Mouse (Mus musculus): ENCODE measurements at regions not wholly inside any gene's neighbourhood (a gene's known extent, or its start where the extent isn't known, plus 50 kb on each side); places are given as distances from the start of the nearest gene placed in this dataset.
"Not testable (repeated sequence)": the region's sequence is repeated elsewhere in the genome, so short reads cannot be mapped to it uniquely, and the experiment has no call there.

DNA sequence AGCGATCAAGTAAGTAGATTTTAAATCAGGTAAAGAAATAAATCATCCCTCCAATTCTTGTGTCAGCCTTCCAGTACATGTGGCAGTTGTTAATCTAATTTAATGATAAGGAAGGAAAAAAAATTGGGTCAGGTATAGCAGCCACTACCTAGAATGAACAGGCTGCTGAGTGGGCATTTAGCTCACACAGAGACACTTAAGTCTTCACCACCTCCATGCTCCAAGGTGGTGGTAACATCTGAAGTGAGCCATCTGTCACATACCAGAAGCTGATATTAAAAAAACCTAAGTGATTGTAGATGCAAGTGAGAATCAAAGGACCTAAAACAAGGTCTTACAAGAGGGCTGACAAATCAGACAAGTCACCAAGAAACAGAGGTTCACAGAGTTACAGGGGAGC, 549.6 kb upstream of the Chordc1 start:
- peak; percentile 11 to 38 for DNase-seq (ENCODE audit: low spot score in 2 of 2)

DNA sequence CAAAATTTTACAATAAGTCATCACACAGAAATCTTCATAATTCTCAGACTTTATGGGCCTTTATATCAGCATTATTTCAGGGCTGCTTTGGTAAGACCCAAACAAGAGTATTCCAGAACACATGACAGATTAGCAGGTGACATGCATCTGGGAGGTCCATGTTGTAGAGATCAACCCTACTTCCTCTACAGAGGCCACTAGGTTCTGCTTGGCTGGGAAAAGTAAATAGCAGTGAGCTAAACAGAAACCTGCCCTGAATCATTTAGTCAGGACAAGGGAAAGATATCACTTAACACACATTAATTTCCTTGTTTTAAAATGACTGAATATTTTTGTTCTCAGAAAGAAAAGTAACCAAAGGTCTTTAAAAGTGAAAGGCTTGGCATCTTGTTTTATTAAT, 546.7 kb upstream of the Chordc1 start:
- no peak for DNase-seq (ENCODE audit: low spot score in 2 of 2)

DNA sequence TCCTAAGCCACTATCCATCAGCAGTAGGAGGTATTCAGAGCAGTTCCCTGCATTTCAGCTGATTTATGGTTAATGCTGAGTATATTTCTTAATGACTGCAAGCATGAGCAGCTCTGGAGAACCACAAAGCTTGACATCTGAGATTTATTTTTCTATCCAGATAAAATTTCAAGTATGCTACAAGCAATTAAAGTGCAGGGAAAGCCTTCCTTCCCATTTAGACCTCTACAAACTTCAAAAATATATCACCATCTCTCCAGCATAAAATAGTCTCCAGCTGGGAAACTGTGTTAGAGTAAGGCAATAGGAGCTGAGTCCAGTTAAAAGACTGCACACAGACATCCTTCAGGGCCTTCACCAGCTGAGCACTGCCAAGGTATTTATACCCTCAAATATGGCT, 546.2 kb upstream of the Chordc1 start:
- no peak for DNase-seq (ENCODE audit: low spot score in 2 of 2)

DNA sequence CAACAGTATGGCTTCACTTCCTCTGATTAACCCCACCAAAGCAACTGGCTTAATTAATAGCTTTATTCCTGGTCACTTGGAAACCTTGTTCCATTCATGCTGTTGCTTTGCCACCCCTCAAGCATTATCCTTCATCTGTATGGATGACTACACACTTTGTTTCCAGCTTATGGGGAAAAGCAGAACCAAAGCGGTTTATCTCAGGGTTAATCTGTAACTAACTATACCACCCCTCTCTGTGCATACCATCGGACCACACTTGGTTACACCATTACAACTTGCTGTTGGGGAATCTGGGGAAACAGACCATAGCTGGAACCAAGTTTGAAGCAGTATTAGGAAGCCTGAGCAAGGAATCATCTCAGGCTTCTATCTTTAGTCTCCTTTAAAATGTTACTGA, 500.1 kb upstream of the Chordc1 start:
- not testable (repeated sequence) for DNase-seq (ENCODE audit: low spot score in 2 of 2)

DNA sequence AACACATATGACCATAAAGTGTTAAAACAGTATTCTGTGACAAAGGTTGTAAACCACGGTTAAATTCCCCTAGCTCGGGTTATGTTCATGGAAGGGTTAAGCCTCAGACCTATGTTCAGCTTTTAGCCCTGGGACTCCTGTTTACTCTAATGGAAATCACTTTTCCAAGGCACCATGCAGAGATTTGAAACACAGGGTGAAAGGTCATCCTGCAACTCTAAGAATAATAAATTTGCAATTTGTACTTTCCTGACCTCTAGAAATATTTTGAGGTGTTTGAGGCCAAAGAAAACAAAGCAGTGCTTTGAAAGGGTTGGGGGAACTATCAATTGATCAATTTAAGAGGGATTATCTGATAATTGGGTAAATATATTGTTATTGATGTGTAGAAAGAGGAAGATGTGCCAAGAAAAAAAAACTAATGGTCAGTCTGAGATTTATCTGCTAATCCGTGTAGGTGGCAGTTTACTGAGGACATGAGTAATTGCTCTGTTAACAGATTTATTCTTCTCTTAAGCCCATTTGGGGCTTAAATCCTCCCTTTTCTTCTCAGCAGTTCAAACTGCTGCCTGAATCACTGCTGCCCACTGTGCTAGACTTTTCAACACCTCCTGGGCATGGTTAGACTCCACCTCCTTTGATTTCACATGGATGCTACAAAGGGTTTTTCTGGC, 475.1 kb upstream of the Chordc1 start:
- DNase-seq (ENCODE audit: low spot score in 2 of 2), result no peak

DNA sequence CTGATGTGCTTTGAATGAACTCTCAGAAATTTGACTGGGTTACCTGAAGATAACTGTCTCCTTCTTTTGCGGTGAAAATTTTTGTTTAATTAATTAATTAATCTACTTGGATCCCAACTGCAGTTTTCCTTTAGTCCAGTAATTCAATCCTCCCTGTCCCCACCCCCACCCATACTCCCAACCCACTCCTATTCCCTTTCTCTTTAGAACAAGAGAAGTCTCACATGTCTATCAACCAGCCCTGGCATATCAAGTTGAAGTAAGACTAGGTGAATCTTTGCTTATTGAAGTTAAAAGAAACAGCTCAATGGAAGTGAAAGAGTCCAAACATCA, 474.6 kb upstream of the Chordc1 start:
- no peak for DNase-seq (ENCODE audit: low spot score in 2 of 2)

DNA sequence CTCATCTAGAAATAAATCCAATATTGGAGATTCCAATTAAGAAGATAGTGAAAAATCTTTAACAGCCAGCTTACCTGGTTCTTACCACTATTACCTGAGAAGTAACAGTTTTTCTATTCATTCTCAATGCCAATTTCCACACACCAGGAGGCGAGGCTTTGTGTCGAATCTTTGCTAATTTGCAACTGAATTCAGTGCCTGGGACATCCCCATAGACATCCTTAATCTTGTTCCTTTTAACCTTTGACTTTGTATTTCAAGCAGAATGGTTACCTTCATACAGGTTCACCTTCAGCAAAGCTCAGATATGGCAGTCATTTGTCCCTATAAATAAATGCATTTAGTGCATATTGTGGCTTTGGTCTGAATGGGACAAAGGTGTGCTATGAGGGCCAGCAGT, 426.4 kb upstream of the Chordc1 start:
- no peak for DNase-seq (ENCODE audit: low spot score in 2 of 2)

DNA sequence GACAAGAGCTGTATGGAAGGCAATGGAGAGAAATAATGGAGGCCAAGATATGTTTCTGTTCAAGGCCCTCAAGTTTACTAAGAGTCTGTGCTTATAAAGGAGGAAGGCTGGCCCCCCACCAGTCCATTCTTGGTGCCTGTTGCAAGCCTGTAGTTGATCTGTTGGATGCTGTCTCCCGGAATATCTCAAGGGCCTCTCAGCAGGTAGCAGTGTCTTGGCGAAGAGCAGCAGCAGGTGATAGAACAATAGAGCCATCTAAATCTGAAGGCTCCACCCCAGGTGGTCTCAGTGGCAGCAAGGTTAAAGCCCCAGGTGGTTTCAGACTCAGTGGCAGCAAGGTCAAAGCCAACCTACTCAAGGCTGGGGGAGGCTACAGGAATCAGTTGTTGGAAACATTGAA, 417.1 kb upstream of the Chordc1 start:
- no peak for DNase-seq (ENCODE audit: low spot score in 2 of 2)

Measured in right cerebral cortex, adult 2 months (tissue).